ENCODE assay signal across 1 mouse cellular context in the genomic region with DNA sequence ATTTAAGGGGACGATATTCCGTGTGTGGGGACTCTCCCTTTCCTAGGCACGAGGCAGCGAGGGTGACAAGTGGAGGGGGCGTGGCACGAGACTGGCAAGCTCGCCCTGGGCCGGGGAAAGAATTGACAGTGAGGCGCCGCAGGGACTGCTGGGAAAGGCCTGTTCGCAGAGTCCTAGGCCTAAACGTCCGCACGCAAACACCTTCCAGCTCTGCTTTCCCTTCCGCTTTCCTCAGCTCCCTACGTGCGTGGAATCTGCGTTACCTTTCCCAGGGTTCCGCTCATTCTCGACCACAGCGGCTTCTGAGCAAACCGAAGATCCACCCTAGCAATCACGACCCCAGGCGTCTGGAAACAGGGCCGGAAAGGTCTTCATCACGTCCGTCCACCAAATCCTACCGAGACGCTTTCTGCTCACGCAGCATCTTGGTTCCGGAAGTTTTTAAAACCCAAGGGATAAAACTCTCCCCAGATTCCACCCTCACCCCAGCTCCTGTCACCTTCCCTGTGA.
TF ChIP-seq lines count a peak whose summit lies in the region.

No protein-coding gene starts in this region.

TF ChIP-seq in MEL, 35 proteins besides CTCF, POLR2A, EP300 and RAD21 (continued from another document):
- TF ChIP-seq POLR2AphosphoS5 (IDR thresholded peaks at IDR 0.05; ENCODE audit: borderline replicate concordance, low read depth, low read length) (no peak), TAL1 (IDR thresholded peaks at IDR 0.05; ENCODE audit: low read length) (no peak), MAZ (IDR thresholded peaks at IDR 0.05; ENCODE audit: low read depth, low read length) (no peak), USF2 (IDR thresholded peaks at IDR 0.05; ENCODE audit: borderline replicate concordance in 1 of 2, insufficient read depth in 1 of 2, low read depth in 1 of 2, low read length in 2 of 2) (no peak), GABPA (IDR thresholded peaks at IDR 0.05; ENCODE audit: low read depth, low read length) (no peak), POLR2AphosphoS2 (IDR thresholded peaks at IDR 0.05; ENCODE audit: low read length) (no peak), BHLHE40 (IDR thresholded peaks at IDR 0.05; ENCODE audit: borderline replicate concordance, low read depth, low read length) (no peak), ZC3H11A (IDR thresholded peaks at IDR 0.05; ENCODE audit: low read depth, low read length) (no peak), MYB (IDR thresholded peaks at IDR 0.05; ENCODE audit: low read depth, low read length) (no peak), TBP (IDR thresholded peaks at IDR 0.05; ENCODE audit: low read depth, low read length) (peak; percentile 95), MXI1 (IDR thresholded peaks at IDR 0.05; ENCODE audit: low read depth, low read length) (peak; percentile 94; the same call in 1 of the 2 replicates), ZMIZ1 (IDR thresholded peaks at IDR 0.05; ENCODE audit: low read depth, low read length) (no peak), RCOR1 (IDR thresholded peaks at IDR 0.05; ENCODE audit: low read depth, low read length) (0 out of 2 replicates have a peak, but pooled peaks have one; percentile 10), SMC3 (IDR thresholded peaks at IDR 0.05; ENCODE audit: low read depth, low read length) (no peak), ZNF384 (IDR thresholded peaks at IDR 0.05; ENCODE audit: low read depth, low read length) (no peak), USF1 (IDR thresholded peaks at IDR 0.05; ENCODE audit: low read depth, low read length) (no peak), ELF1 (IDR thresholded peaks at IDR 0.05; ENCODE audit: low read depth, low read length) (peak; percentile 30; the same call in 1 of the 2 replicates), KAT2A (conservative IDR thresholded peaks at IDR 0.05; ENCODE audit: low read depth, low read length) (peak; percentile 70; the same call in 1 of the 2 replicates), SIN3A (IDR thresholded peaks at IDR 0.05; ENCODE audit: low read length) (peak; percentile 73), GATA1 (IDR thresholded peaks at IDR 0.05; ENCODE audit: low read depth, low read length) (no peak), CHD2 (IDR thresholded peaks at IDR 0.05; ENCODE audit: low read length) (no peak; the same call in 1 of the 2 replicates), ETS1 (IDR thresholded peaks at IDR 0.05; ENCODE audit: low read depth, low read length) (no peak), NELFE (IDR thresholded peaks at IDR 0.05; ENCODE audit: low read depth, low read length) (peak; percentile 52; the same call in 1 of the 2 replicates), MEF2A (IDR thresholded peaks at IDR 0.05; ENCODE audit: extremely low read depth, insufficient replicate concordance, low read depth, low read length, poor library complexity, severe bottlenecking) (no peak), TCF12 (IDR thresholded peaks at IDR 0.05; ENCODE audit: low read depth, low read length) (peak; percentile 69)
TF ChIP-seq in MEL: peak in this region for 11.
